In the genomic region with DNA sequence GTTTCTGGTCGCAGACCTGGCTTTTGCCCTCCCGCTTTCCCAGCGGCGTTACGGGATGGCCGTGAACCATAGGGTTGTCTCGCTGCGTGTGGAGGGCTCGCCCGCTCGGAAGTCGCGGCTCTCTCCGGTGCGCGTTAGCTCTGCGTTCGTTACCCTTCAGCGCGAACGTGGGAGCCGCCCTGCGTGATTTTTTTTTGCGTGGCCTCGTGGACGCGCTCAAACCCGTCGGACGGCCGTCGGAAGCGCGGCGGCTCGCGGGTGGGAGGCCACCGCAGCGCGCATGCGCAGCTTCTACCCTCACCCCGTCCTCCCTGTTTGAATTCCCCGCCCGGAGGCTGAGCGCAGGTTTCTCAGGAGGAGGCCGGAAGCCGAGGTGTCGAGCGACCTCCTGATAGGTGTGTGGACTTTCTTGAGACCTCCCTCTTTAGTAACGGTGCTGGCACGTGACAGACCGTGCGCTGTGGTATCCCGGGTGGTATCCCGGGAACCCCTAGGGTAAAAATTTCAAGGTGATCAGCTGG, we compare ENCODE assay signal across 8 mouse cellular contexts. TPM values are rescaled to one million over a fixed set of nuclear protein-coding genes. Genes with fewer than 3 reads are reported as not detected.
DNase-seq lines count a peak whose midpoint lies in the region; ATAC-seq and TF ChIP-seq lines count a peak whose summit lies in the region.

A gene (plus strand): TSS at position 314 of the 521 bp plus-strand sequence.

- no peaks in the 10 kb centered on the region for H3K36me3 ChIP-seq in kidney, embryonic 14.5 days (ENCODE audit: control insufficient read depth, insufficient read depth, low read length)
- no peaks in the 10 kb centered on the region for H3K36me3 ChIP-seq in limb, embryonic 15.5 days

- TF ChIP-seq POLR2A in bone marrow macrophage, adult 2 months (IDR thresholded peaks at IDR 0.05; ENCODE audit: borderline replicate concordance, low read depth, low read length) = no peak
- TF ChIP-seq POLR2A in embryonic fibroblast, embryonic 13.5 days (IDR thresholded peaks at IDR 0.05; ENCODE audit: low read depth, low read length) = no peak; the same call in 1 of the 2 replicates

- H3K27ac ChIP-seq in bone marrow macrophage, adult 2 months (ENCODE audit: insufficient read depth, low read depth, low read length) = no peak within 1 kb of the TSS
- H3K27ac ChIP-seq in embryonic fibroblast, embryonic 13.5 days (ENCODE audit: insufficient read depth, low read length) = no peak within 1 kb of the TSS
- H3K27ac ChIP-seq in kidney, embryonic 14.5 days (ENCODE audit: low read depth, low read length) = peak within 1 kb of the TSS; percentile 73
- peak within 1 kb of the TSS; percentile 91 for H3K27ac ChIP-seq in limb, embryonic 15.5 days

- H3K9me3 ChIP-seq in kidney, embryonic 14.5 days (ENCODE audit: control insufficient read depth, low read length) = no peaks in the 10 kb centered on the region
- no peaks in the 10 kb centered on the region for H3K9me3 ChIP-seq in limb, embryonic 15.5 days

- no peak for TF ChIP-seq CTCF in bone marrow macrophage, adult 2 months (IDR thresholded peaks at IDR 0.05; ENCODE audit: low read depth, low read length)
- no peak for TF ChIP-seq CTCF in embryonic fibroblast, embryonic 13.5 days (IDR thresholded peaks at IDR 0.05; ENCODE audit: borderline replicate concordance, insufficient read depth, low read length)

- H3K27me3 ChIP-seq in kidney, embryonic 14.5 days (ENCODE audit: control insufficient read depth, insufficient read depth, low read length) = no peaks in the 10 kb centered on the region
- H3K27me3 ChIP-seq in limb, embryonic 15.5 days = no peaks in the 10 kb centered on the region

- H3K9ac ChIP-seq in kidney, embryonic 14.5 days (ENCODE audit: low read depth, low read length) = peak within 1 kb of the TSS; percentile 75
- H3K9ac ChIP-seq in limb, embryonic 15.5 days = peak within 1 kb of the TSS; percentile 75

- H3K4me1 ChIP-seq in bone marrow macrophage, adult 2 months (ENCODE audit: control insufficient read depth, insufficient read depth, low read length) = no peaks in the 10 kb centered on the region
- H3K4me1 ChIP-seq in embryonic fibroblast, embryonic 13.5 days (ENCODE audit: control insufficient read depth, insufficient read depth, low read length) = no peaks in the 10 kb centered on the region
- H3K4me1 ChIP-seq in kidney, embryonic 14.5 days (ENCODE audit: control insufficient read depth, insufficient read depth, low read length) = no peaks in the 10 kb centered on the region
- no peaks in the 10 kb centered on the region for H3K4me1 ChIP-seq in limb, embryonic 15.5 days

- H3K4me3 ChIP-seq in bone marrow macrophage, adult 2 months (ENCODE audit: insufficient read depth, low read length) = peak within 1 kb of the TSS; percentile 96
- H3K4me3 ChIP-seq in embryonic fibroblast, embryonic 13.5 days (ENCODE audit: insufficient read depth, low read length) = peak within 1 kb of the TSS; percentile 90
- peak within 1 kb of the TSS; percentile 72 for H3K4me3 ChIP-seq in kidney, embryonic 14.5 days (ENCODE audit: low read length)
- H3K4me3 ChIP-seq in limb, embryonic 15.5 days = peak within 1 kb of the TSS; percentile 89

- peak within 1 kb of the TSS; percentile 71 for H3K4me2 ChIP-seq in kidney, embryonic 14.5 days (replicated peaks; ENCODE audit: low read depth, low read length)
- peak within 1 kb of the TSS; percentile 78 for H3K4me2 ChIP-seq in limb, embryonic 15.5 days

- under 1% methylated on average over 52 of the region's 55 CpGs for WGBS in kidney, embryonic 14.5 days
- under 1% methylated on average over 55 of the region's 55 CpGs for WGBS in limb, embryonic 15.5 days

- peak; percentile 96 for ATAC-seq in kidney, embryonic 14.5 days (ENCODE audit: low FRiP score, low TSS enrichment)
- peak; percentile 90 for ATAC-seq in limb, embryonic 15.5 days (ENCODE audit: insufficient number of reproducible peaks, low FRiP score, low TSS enrichment, low read depth)

- peak; percentile 97 for DNase-seq in A20 (ENCODE audit: low read depth, low spot score)
- peak; percentile 85 to 88 for DNase-seq in heart, adult 9 months (ENCODE audit: low spot score in 2 of 2)
- peak; percentile 50 to 65 for DNase-seq in monocyte, adult 2 months (ENCODE audit: low read depth in 1 of 2, low spot score in 2 of 2)
- DNase-seq in spleen, postnatal 4 days (ENCODE audit: low spot score in 2 of 2) = peak; percentile 88 to 93

RNA-seq across cellular contexts. Expression of the gene that starts here (rescaled TPM):
- not detected in 2 replicates for polyA plus RNA-seq in bone marrow macrophage, adult 2 months (2012; ENCODE audit: insufficient read depth, insufficient read length, missing spikeins)
- 0.14 TPM in 1 of 2 replicates, not detected in the other for polyA plus RNA-seq in embryonic fibroblast, embryonic 13.5 days (2011; ENCODE audit: insufficient read length, low read depth, missing spikeins)
- polyA plus RNA-seq in kidney, embryonic 14.5 days (2014; fragmentation: Nextera tagmentation; extraction: Ambion mirVana) = 0.21 and 0.55 TPM in 2 replicates
- 0.95 and 1.6 TPM in 2 replicates for polyA plus RNA-seq in limb, embryonic 15.5 days (2015; fragmentation: Nextera tagmentation; extraction: Ambion mirVana)

Comparison
In these comparisons a context has a peak if more than half of its experiments do, and no peak if none do; other contexts are left out.
1. Peak in ATAC-seq, H3K4me3 ChIP-seq, H3K27ac ChIP-seq, H3K9ac ChIP-seq and H3K4me2 ChIP-seq in kidney, embryonic 14.5 days; RNA of the gene not detected or under 1 TPM.